Mouse (Mus musculus): ENCODE data around the gene Il12a.

GRCm38 (mm10) chr3:68698601-68699000, 8.2 kb downstream of the Il12a start:
- TF ChIP-seq CTCF (conservative IDR thresholded peaks at IDR 0.05; ENCODE audit: low read length), result no peak
- no peak for TF ChIP-seq POU5F1 (IDR thresholded peaks at IDR 0.05; ENCODE audit: borderline replicate concordance, low read length)
